Mouse (Mus musculus) cerebellum, adult 2 months (tissue): ENCODE data around the gene Ahcyl2.

ENCODE experiments used
- CTCF ChIP-seq: fragments of 200-500 bp; IDR thresholded peaks from 2 replicates; pipeline ENCODE4 v1.5.1; 2011; ENCODE audit warnings: low read depth, mild to moderate bottlenecking, control low read depth, low read length, moderate library complexity, borderline replicate concordance; ENCODE audit not compliant: insufficient read depth
- POLR2A ChIP-seq: fragments of 200-500 bp; IDR thresholded peaks from 2 replicates; pipeline ENCODE4 v1.6.1; 2011; ENCODE audit warnings: low read length, control low read depth, borderline replicate concordance; ENCODE audit not compliant: insufficient read depth

- TF ChIP-seq POLR2A: no peak
- TF ChIP-seq CTCF: peak; percentile 30; the same call in 1 of the 2 replicates
Measured at GRCm38 (mm10) chr6:29860238-29860637, 92.4 kb downstream of the Ahcyl2 start.
